Mouse (Mus musculus): ENCODE measurements at regions not wholly inside any gene's neighbourhood (a gene's known extent, or its start where the extent isn't known, plus 50 kb on each side); places are given as distances from the start of the nearest gene placed in this dataset.

- TF ChIP-seq CTCF (IDR thresholded peaks at IDR 0.05; ENCODE audit: low read depth), result no peak
- no peak for TF ChIP-seq EP300 (IDR thresholded peaks at IDR 0.05; ENCODE audit: low read depth)
Observed at GRCm38 (mm10) chr2:144177920-144178319, 92.5 kb upstream of the Mgme1 start.

Measured in liver, postnatal 0 days (tissue).